Mouse (Mus musculus) testis, adult 2 months (tissue): ENCODE data around the gene Pakap.

Experiments used
- CTCF ChIP-seq: fragments of 200-500 bp; IDR thresholded peaks from 2 replicates; pipeline ENCODE4 v1.5.1; 2012; ENCODE audit warnings: low read depth, mild to moderate bottlenecking, inconsistent platforms, low read length, moderate library complexity; ENCODE audit not compliant: control insufficient read depth, insufficient read depth, insufficient replicate concordance
- POLR2A ChIP-seq: fragments of 200-500 bp; IDR thresholded peaks from 2 replicates; pipeline ENCODE4 v1.6.1; 2012; ENCODE audit warnings: low read depth, mild to moderate bottlenecking, inconsistent platforms, low read length, moderate library complexity; ENCODE audit not compliant: control insufficient read depth

DNA sequence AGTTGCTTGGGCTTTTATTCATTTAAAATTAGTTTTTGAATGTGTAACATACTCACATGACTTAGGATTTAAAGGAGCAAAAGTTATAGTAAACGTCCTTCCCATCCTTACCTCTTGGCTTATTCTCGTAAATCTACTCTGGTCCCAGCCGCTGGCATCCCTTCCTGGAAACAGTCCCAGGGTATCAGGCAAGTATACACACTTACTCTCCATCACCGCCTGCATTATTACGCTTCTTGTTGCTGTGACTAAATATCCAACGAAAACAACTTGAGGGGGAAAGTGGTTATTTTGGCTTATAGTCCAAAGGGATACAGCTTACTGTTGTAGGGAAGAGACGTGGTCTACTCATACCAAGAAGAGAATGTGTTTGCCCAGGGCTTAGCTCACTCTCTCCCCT is 20.2 kb upstream of the Pakap start:
- TF ChIP-seq CTCF (no peak), POLR2A (no peak)
